Mouse (Mus musculus): ENCODE measurements around the gene Tnrc6a. TPM values are rescaled to one million over a fixed set of nuclear protein-coding genes. Genes with fewer than 3 reads are reported as not detected.

The Tnrc6a gene
- total RNA-seq, 2 experiments from 2014 or later = 5.4 to 15.5 TPM

DNA sequence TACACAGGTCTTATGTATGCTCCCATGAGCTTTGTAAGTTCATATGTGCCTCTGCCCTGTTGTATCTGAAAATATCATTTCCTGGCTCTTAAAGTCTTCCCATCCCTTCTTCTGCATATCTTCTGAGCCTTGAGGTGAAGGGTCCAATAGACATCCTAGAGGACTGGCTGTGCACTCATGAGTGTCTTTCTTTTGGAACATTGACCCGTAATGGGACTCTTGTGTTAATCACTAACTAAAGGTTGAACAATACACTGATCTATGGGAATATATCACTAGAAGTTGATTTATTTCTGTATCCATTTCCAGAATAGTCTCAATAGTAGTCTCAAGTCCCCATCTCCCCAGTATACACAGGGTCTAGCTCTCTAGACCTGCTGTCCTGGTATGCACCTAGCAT lies 61.2 kb downstream of the Tnrc6a start:
- ATAC-seq (replicated peaks; ENCODE audit: low FRiP score, poor library complexity, severe bottlenecking) = no peak

DNA sequence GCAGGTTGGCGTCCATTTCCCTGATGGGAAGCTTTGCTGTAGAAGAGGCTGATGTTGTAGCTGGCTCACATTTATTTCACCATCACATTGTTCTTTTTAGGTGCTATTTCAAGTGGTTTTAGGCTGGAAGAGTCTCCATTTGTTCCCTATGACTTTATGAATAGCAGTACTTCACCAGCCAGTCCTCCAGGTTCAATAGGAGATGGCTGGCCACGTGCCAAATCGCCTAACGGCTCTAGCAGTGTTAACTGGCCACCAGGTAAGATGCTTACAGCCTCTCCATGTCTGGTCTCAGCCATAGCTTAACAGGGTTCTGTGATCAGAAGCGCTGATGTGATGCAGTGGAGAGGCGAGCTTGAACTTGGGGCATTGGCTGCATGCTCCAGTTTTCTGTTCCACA lies 62.8 kb downstream of the Tnrc6a start:
- ATAC-seq (replicated peaks; ENCODE audit: low FRiP score, poor library complexity, severe bottlenecking) = no peak

DNA sequence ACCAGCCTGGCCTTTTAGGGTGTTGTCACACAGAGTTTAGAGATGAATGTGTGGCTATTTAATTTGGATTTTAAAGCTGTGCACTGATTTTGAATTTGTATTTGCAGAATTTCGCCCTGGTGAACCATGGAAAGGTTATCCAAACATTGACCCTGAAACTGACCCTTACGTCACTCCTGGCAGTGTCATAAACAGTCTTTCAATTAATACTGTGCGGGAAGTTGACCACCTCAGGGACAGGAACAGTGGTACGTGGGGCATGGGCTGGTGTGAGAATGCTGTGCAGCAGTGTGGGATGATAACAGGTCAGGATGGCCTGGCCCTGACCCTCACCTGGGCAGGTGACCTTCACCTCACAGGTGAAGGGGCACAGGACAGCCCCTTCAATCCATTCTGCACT lies 63.6 kb downstream of the Tnrc6a start:
- no peak for ATAC-seq (replicated peaks; ENCODE audit: low FRiP score, poor library complexity, severe bottlenecking)

DNA sequence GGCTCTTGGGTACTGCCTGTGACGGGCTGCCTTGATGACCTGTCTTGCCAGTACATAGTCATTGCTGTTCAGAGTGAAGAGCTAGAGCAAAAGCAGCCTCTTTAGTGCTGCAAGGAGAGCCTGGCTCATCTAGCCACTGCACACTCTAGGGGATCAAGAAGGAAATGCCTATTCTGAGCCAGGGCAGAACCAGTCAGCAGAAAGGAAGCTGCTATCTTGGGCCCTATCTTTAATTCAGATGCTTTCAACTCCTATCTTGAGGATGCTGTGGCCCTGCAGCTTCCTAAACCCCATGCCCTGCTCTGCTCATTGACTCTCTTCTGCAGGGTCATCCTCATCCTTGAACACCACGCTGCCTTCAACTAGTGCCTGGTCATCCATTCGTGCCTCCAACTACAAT lies 64.8 kb downstream of the Tnrc6a start:
- ATAC-seq (replicated peaks; ENCODE audit: low FRiP score, poor library complexity, severe bottlenecking) = no peak

DNA sequence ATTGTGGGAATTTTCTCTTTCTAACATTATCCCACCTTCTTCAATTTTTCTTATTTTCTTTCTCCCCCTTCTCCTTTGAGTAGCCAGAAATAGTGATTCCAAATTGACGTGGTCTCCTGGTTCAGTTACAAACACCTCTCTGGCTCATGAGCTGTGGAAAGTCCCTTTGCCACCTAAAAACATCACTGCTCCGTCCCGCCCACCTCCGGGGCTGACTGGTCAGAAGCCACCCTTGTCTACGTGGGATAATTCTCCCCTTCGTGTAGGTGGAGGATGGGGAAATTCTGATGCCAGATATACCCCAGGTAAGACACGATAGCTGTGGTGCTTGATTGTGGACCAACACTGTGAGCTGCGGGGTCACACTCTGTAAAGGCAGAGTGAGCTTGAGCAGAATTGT lies 66.1 kb downstream of the Tnrc6a start:
- no peak for ATAC-seq (replicated peaks; ENCODE audit: low FRiP score, poor library complexity, severe bottlenecking)

DNA sequence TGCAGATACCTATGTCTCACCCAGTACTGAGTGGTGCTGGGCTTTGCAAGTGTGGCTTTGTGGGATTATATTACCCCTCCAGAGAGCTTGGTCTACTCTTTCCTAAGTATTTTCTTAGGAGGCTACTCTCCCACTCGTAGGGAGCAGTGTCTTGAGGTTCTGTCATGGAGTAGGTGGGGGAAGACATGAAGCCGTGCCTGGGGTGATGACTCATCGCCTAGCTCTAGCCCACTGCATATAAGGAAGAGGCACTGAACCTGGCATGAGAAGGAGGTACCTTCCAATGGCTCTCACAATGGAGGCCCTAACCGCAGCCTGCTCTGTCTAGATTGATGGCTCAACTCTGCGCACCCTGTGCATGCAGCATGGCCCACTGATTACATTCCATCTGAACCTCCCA lies 68.0 kb downstream of the Tnrc6a start:
- no peak for ATAC-seq (replicated peaks; ENCODE audit: low FRiP score, poor library complexity, severe bottlenecking)

DNA sequence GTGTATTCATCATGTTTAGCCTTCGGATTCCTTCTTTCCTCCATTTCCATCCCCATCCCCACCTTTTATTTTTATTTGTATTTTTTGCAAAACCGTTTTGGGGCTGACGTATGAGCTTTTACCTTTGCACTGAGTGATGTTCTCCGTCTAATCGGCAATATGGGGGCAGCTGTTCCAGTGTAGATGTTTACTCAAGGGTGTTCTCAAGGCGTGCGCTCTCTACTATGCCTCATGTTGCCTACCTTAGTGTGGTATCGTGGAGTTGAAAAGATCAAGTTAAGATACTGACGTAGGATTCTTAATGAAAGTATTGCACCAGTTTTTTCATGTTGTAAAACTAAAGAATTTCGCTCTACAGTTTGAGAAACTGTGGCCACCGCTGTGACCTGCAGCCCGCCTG lies 69.5 kb downstream of the Tnrc6a start:
- no peak for ATAC-seq (replicated peaks; ENCODE audit: low FRiP score, poor library complexity, severe bottlenecking)

DNA sequence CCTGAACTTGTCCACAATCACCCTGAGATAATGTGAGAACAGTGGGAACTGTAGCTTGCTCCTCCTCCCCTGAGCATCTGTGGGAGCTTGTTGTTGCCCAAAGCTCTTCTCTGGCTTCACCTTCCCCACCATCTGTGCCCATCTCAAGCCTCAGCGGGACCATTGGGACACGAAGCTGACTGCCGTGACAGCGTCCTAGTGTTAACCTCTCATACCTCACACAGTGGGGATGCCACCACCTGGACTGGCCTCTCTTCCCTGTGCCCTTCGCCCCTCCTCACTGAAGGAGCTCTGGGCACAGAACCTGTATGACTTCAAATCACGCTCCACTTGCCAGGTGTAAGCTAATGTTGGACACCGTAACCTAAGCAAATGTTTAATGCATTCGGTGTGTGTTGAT lies 71.0 kb downstream of the Tnrc6a start:
- no peak for ATAC-seq (replicated peaks; ENCODE audit: low FRiP score, poor library complexity, severe bottlenecking)

DNA sequence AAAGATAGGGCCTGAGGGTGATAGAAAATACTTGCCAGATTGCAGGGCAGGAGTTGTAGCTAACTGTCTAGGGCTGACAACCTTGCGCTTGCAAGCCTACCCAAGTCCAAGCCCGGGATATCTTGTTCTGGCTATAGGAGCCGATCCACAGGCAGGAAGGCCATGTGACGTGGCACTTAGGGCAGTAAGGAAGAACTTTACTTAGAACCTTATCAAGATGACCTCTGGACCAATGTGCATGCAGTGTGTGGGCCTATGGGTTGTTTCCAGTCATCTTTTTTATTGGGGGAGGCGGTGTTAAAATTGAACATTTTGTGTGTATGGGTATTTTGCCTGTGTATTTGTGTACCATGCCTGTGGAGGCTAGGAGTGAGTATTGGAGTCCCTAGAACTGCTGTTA lies 72.7 kb downstream of the Tnrc6a start:
- no peak for ATAC-seq (replicated peaks; ENCODE audit: low FRiP score, poor library complexity, severe bottlenecking)

DNA sequence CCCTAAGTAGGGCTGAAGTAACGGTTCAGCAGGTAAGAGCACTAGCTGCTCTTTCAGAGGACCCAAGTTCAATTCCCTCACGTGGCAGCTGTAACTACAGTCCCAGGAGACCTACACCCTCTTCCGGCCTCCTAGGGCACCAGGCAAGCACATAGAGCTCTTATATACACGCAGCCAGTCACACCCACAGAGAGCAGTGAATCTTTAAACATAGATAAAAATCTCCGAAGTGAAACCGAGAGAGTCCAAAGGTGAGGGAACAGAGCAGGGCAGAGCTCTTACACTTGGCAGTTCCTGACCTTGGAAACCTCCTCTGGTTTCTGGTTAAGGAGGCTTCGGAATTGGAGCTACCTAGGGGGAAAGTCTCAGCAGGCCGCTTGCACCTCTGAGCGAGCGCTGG lies 75.0 kb downstream of the Tnrc6a start:
- no peak for ATAC-seq (replicated peaks; ENCODE audit: low FRiP score, poor library complexity, severe bottlenecking)

DNA sequence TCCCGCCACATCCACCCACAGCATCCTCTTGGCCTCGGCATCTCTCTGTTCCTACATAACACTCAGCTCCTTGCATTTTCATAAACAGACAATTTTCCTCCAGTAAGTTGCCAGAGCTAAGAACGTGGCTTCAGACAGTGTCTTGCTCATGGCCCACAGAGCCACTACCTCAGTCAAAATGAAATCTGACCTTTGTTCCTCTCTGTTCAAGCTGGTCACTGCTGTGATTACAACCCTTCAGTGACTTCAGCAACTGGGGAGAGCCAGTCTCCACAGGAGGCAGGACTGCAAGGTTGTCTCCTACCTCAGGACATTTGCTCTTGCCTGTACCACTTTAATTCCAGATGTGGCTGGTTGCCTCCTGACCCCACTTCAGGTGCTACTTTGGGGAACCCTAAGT lies 75.5 kb downstream of the Tnrc6a start:
- ATAC-seq (replicated peaks; ENCODE audit: low FRiP score, poor library complexity, severe bottlenecking) = no peak

DNA sequence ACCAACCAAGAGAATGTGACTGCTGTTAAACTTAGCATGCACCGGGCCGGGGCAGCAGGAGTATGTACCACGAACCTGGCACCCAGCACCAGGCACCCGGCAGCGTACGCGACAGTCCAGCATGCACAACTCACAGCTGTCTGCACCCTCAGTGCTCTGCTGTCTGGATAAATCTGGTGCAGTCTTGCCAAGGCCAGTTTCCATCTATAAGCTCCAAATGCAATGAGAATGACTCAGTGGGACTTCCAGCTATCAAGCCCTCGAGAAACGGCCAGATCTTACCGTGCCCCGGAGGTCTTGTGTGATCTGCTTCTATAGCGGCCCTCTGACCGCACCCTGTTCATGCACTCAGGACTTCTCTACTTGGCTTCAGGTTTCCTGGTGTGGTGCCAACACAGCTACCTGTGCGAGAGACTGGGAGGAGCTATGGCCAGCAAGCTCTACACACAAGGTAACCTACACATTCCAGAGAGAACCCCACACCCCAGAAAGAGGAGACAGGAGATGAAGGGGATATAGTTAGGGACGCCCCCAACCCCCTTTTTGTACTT lies 76.0 kb downstream of the Tnrc6a start:
- no peak for ATAC-seq (replicated peaks; ENCODE audit: low FRiP score, poor library complexity, severe bottlenecking)

DNA sequence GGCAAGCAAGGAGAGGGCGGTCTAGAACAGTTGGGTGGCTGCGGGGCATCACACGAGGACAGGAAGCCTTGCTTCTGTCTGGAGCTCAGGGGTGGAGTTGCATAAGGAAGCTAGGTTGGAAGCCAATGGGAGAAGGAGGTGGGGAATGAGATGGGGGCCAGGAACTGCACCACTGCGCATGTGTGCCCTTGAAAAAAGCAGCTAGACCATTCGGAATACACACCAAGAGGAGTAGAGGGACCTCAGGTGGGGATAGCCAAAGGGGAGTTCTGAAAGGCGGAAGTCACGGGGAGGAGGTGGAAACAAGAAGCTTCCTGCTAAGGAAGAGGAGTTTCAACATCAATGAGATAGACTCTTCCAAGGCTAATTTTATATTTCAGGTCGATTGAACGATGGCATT lies 77.0 kb downstream of the Tnrc6a start:
- ATAC-seq (replicated peaks; ENCODE audit: low FRiP score, poor library complexity, severe bottlenecking) = no peak

DNA sequence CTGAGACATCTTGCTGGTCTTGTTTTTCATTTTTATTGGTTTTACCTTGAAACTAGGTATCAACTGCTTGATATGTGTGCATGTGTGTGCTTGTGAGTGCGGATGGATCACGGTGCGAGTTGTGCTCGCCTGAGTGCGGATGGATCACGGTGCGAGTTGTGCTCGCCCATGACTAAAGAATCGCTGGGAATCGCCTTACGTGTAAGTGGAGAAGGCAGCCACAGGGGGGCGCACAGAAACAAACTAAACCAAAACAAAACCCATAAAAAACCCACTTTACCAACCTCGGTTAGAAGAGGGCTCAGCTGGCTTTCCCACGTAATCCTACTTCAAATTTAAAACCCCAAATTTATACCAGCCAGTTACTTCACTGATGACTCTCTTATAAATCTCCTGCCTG lies 81.6 kb downstream of the Tnrc6a start:
- ATAC-seq (replicated peaks; ENCODE audit: low FRiP score, poor library complexity, severe bottlenecking) = no peak

DNA sequence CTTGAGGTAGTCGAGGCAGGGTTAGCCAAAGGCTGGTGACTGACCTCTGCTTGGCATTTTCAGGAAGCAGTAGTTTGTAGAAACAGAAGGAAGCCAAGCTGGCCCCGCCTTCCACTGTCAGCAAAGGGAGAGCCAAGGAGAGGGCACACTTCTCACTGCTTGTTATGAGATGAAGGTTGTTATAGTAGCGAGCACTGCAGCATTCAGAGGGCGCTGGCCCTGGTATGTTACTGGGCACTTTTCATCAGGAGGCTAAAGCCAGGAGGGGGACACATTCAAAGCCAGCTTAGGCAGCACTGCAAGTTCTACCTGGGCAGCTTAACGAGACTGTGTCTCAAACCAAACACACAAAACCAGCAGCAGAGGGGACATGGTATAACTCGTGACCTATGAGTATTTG lies 83.9 kb downstream of the Tnrc6a start:
- no peak for ATAC-seq (replicated peaks; ENCODE audit: low FRiP score, poor library complexity, severe bottlenecking)

DNA sequence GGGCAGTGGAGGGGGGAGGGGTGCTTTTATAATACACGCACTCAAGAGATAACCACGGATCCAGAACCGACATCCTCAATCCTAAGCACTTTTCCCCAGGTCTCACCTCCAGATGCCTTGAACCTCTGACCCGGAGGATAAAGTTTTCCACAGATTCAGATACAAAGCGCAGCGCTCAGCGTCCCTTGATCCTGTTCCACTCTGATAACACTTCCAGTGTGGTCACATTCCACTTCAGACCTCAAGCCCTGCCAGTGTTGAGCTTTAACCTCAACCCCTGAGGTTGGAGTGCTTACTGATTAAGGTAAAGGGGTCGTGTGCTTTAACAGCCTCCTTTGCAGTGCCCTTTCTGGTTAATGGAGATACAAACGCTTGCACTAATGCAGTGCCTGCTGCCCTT lies 86.2 kb downstream of the Tnrc6a start:
- ATAC-seq (replicated peaks; ENCODE audit: low FRiP score, poor library complexity, severe bottlenecking) = no peak

DNA sequence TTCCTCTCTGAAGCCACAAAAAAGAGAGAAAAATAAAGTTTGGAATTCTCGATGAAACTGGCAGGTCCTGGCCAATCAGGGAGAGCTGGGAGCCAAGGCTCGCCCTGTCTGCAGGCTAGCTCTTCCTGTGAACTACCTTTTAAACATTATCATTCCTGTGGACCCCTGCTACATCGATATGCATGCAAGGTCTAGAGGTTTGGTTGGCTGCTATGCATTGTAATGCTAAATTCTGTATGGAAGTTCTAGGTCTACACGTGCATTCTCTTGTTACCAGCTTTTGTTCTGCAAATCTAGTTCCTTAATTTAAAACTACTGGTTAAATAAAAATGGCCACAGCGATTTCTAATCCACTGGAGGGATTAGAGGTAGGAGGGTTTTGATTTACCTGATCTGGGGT lies 87.8 kb downstream of the Tnrc6a start:
- no peak for ATAC-seq (replicated peaks; ENCODE audit: low FRiP score, poor library complexity, severe bottlenecking)

DNA sequence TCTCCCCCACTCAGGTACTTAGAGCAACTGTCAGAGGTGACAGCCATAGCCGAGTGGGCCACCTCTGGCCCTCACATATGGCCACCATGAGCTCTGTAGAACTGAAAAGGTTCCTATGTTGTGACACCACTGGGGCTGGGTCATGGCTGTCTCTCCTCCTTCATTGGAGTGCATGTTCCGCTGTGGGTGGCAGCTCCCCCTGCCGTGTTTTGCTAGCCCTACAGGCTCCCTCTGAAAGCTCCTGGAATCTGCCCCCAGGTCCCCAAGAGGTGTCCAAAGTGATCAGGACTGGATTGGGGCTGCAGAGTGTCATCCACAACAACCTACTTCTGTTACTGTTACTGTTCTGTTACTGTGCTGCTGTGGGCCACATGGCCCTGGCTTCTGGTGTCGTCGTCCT lies 88.6 kb downstream of the Tnrc6a start:
- no peak for ATAC-seq (replicated peaks; ENCODE audit: low FRiP score, poor library complexity, severe bottlenecking)

DNA sequence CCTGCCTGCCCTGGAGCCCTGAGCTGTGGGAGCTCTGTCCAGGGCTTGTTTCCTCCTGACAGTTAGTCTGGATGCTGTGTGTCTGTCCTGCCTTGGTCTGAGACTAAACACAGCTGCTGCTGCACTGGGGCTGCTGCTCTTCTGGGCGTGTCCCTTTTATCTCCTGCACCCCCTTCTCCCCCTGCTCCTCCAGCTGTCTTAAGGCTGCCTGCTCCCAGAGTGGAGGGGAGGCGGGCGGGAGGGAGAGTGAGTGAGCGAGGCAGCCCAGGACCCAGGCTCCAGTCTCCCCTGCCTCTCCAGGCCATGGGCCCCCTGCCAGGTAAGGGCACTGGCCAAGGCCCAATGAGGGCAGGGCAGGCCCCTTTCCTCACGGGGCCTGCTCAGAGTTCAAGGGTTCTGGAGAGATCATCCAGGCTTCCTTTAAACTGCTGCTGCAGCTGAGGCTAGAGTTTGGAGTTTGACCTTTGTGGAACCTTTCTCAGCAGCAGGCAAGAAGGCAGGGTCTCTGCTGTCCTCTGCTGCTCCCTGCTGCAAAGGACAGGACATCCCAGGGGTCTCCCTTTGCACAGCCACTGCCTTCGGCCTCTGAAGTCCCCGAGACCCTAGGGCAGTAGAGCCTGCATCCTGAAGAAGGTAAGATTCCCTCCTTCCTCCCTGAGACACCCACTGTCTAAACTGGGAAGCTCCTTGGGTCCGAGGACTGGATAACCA lies 90.8 kb downstream of the Tnrc6a start, which contains the start of gene Slc5a11:
TSS of gene Slc5a11 (plus strand) at position 416 of the 711 bp plus-strand sequence.
- ATAC-seq (replicated peaks; ENCODE audit: low FRiP score, poor library complexity, severe bottlenecking) = no peak

DNA sequence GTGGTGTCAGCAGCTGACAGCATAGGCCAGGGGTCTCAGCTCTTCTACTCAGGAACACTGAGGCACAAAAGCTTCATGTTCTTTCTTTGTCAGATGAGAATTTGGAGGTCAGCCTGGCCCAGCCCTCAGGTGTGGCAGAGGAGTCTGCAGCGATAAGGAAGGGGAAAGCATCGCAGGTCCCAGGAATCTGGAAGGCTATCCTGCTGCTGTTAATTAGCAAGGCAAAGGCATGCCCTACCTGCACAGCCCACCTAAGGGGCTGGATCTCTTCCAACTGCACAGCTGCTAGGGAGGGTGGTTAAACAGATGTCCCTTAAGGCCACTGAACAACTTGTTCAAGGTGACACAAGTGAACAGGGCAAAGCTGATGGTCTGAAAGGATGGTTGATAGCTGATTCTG lies 91.5 kb downstream of the Tnrc6a start:
- no peak for ATAC-seq (replicated peaks; ENCODE audit: low FRiP score, poor library complexity, severe bottlenecking)

DNA sequence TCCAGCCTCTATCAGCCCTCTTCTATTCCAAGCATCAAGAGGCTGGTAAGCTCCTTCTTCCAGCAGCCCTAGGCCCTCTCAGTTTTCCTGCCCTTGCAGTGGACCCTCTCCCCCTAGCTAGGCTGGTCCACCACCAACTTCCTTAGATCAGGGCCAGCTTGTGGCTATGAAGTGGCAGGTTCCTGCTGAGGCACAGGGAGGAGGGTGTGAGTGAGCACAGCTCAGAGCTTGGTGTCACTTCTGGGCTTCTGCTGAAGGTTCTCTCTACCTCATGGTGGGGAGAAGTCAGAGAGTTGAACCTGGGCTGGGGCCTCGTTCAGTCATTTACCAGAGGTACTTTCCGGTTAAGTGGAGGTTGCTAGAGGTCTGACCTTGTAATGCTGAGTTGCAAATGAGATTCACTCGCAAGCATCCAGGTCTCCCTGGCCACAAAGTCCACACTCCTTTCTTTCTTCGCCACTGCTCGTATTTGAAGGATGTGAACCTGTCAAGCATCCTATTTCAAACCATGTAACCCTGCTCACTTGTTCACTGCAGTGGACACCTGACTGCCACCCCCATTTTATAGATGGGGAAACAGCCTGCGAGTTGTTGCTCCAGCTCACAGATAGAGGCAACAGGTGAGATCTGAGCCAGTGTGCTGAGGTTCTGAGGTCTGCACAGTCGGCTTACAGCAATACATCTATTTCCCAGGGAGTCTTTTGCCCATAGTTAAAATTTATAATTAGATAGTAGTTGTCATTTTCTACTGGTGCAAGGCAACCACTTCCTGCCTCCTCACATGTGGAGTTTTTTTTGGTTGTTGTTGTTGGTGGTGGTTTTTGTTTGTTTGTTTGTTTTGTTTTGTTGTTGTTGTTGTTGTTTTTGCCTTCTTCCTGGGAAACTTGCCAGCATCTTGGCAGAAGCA lies 94.0 kb downstream of the Tnrc6a start:
- no peak for ATAC-seq (replicated peaks; ENCODE audit: low FRiP score, poor library complexity, severe bottlenecking)

All from erythroblast, adult 5-6 weeks (primary cell).